Mouse (Mus musculus) small intestine, adult 2 months (tissue): ENCODE data around the gene Rabl6. TPM values are rescaled to one million over a fixed set of nuclear protein-coding genes. Genes with fewer than 3 reads are reported as not detected.

ENCODE experiments used
- H3K27ac ChIP-seq: fragments of 200-500 bp; 2 replicates; pipeline ENCODE4 v1.5.1; 2012; ENCODE audit warnings: low read depth, low read length, control low read depth, inconsistent platforms; ENCODE audit not compliant: insufficient read depth
- H3K27me3 ChIP-seq: fragments of 200-500 bp; 2 replicates; pipeline ENCODE4 v1.6.1; 2012; ENCODE audit warnings: mild to moderate bottlenecking, moderate library complexity, low read length, inconsistent platforms; ENCODE audit not compliant: control insufficient read depth, insufficient read depth
- H3K36me3 ChIP-seq: fragments of 200-500 bp; 2 replicates; pipeline ENCODE4 v1.6.1; 2012; ENCODE audit warnings: mild to moderate bottlenecking, low read length, control low read depth, inconsistent platforms; ENCODE audit not compliant: control insufficient read depth, insufficient read depth
- H3K4me1 ChIP-seq: fragments of 200-500 bp; 2 replicates; pipeline ENCODE4 v1.6.1; 2012; ENCODE audit warnings: low read length, inconsistent platforms, mixed read lengths; ENCODE audit not compliant: control insufficient read depth, insufficient read depth, insufficient read length
- H3K4me3 ChIP-seq: fragments of 200-500 bp; 2 replicates; pipeline ENCODE4 v1.5.1; 2012; ENCODE audit warnings: low read depth, mild to moderate bottlenecking, control low read depth, inconsistent platforms, low read length, moderate library complexity
- CTCF ChIP-seq: fragments of 200-500 bp; IDR thresholded peaks from 2 replicates; pipeline ENCODE4 v1.5.1; 2012; ENCODE audit warnings: low read depth, mild to moderate bottlenecking, control low read depth, inconsistent platforms, low read length, moderate library complexity, mixed read lengths; ENCODE audit not compliant: insufficient replicate concordance, insufficient read length; ENCODE audit errors: extremely low read depth
- POLR2A ChIP-seq: fragments of 200-500 bp; IDR thresholded peaks from 2 replicates; pipeline ENCODE4 v1.6.1; 2012; ENCODE audit warnings: low read depth, mild to moderate bottlenecking, control low read depth, inconsistent platforms, low read length, moderate library complexity
- WGBS: fragments of 180-500 bp; shearing (Covaris S2); methylation state at CpG from one replicate; pipeline ENCODE4 v1.1.7; 2018; 5-methylcytosine and 5-hydroxymethylcytosine counted together
- polyA plus RNA-seq: library from polyadenylated mRNA; depleted of rRNA; stranded (reverse); fragments of >200 nt; gene quantifications from 2 replicates; pipeline ENCODE4 v1.2.3, GENCODE M21; 2012

Rabl6 gene
- polyA plus RNA-seq, 1 experiment: 47.6 TPM

GRCm38 (mm10) chr2:25620386-25620785 lies 12.1 kb upstream of the Rabl6 start:
- 82% methylated on average over 6 of the region's 6 CpGs for WGBS
- no peak for TF ChIP-seq POLR2A
- TF ChIP-seq CTCF: no peak
- no peak overlapping the region for H3K4me3 ChIP-seq
- no peaks in the 10 kb centered on the region; the same call in none of the 2 replicates for H3K4me1 ChIP-seq
- H3K27ac ChIP-seq: no peak overlapping the region
- peaks cover 14% of the 10 kb centered on the region for H3K27me3 ChIP-seq
- no peaks in the 10 kb centered on the region for H3K36me3 ChIP-seq

- no peaks in the 10 kb centered on the region for H3K36me3 ChIP-seq
- 85% methylated on average over 3 of the region's 3 CpGs for WGBS
Measured at GRCm38 (mm10) chr2:25617578-25617977, 9.3 kb upstream of the Rabl6 start, which contains the start of gene Ccdc183. Gene Ccdc183, minus strand, starts transcription at chr2:25617678.

GRCm38 (mm10) chr2:25616398-25616797 lies 8.1 kb upstream of the Rabl6 start:
- Histone ChIP-seq H3K4me1 (no peaks in the 10 kb centered on the region; the same call in none of the 2 replicates), H3K4me3 (no peak overlapping the region), H3K27me3 (peaks cover 14% of the 10 kb centered on the region), H3K27ac (no peak overlapping the region), H3K36me3 (no peaks in the 10 kb centered on the region)
- no peak for TF ChIP-seq CTCF
- no peak for TF ChIP-seq POLR2A
- 16% methylated on average over 22 of the region's 22 CpGs for WGBS

More at GRCm38 (mm10) chr2:25617578-25617977, 9.3 kb upstream of the Rabl6 start, which contains the start of gene Ccdc183:
- Histone ChIP-seq H3K27ac (no peak within 1 kb of the TSS), H3K4me3 (no peak within 1 kb of the TSS), H3K27me3 (peaks cover 14% of the 10 kb centered on the region), H3K4me1 (no peaks in the 10 kb centered on the region; the same call in none of the 2 replicates)
- no peak for TF ChIP-seq POLR2A
- no peak for TF ChIP-seq CTCF

GRCm38 (mm10) chr2:25608671-25609070 lies 350 bp upstream of the Rabl6 start:
- H3K4me1 ChIP-seq: peaks cover 7% of the 10 kb centered on the region; the same call in 1 of the 2 replicates
- TF ChIP-seq POLR2A: no peak
- no peak for TF ChIP-seq CTCF
- no peak overlapping the region for H3K27ac ChIP-seq
- 30% methylated on average over 10 of the region's 10 CpGs for WGBS
- H3K27me3 ChIP-seq: no peaks in the 10 kb centered on the region
- peak overlapping the region; percentile 99 for H3K4me3 ChIP-seq
- H3K36me3 ChIP-seq: no peaks in the 10 kb centered on the region

GRCm38 (mm10) chr2:25602526-25602925 lies 5.8 kb downstream of the Rabl6 start:
- 96% methylated on average over 5 of the region's 5 CpGs for WGBS

GRCm38 (mm10) chr2:25600037-25600436 lies 8.3 kb downstream of the Rabl6 start:
- Histone ChIP-seq H3K36me3 (peaks cover 57% of the 10 kb centered on the region), H3K27ac (no peak overlapping the region), H3K4me1 (peaks cover 6% of the 10 kb centered on the region; the same call in 1 of the 2 replicates), H3K27me3 (no peaks in the 10 kb centered on the region), H3K4me3 (no peak overlapping the region)
- TF ChIP-seq CTCF: no peak
- TF ChIP-seq POLR2A: no peak
- WGBS: 91% methylated on average over 2 of the region's 2 CpGs

More at GRCm38 (mm10) chr2:25602526-25602925, 5.8 kb downstream of the Rabl6 start:
- Histone ChIP-seq H3K36me3 (peaks cover 35% of the 10 kb centered on the region), H3K4me3 (no peak overlapping the region), H3K4me1 (peaks cover 8% of the 10 kb centered on the region; the same call in 1 of the 2 replicates), H3K27ac (no peak overlapping the region), H3K27me3 (no peaks in the 10 kb centered on the region)
- no peak for TF ChIP-seq POLR2A
- TF ChIP-seq CTCF: no peak

- Histone ChIP-seq H3K4me1 (peaks cover 6% of the 10 kb centered on the region; the same call in 1 of the 2 replicates), H3K36me3 (peaks cover 60% of the 10 kb centered on the region), H3K4me3 (no peak overlapping the region), H3K27ac (no peak overlapping the region), H3K27me3 (no peaks in the 10 kb centered on the region)
- TF ChIP-seq POLR2A: no peak
- TF ChIP-seq CTCF: no peak
- WGBS: 100% methylated on average over 1 of the region's 1 CpGs
Measured at GRCm38 (mm10) chr2:25598749-25599148, 9.6 kb downstream of the Rabl6 start.
